Mouse (Mus musculus) bone marrow macrophage, adult 2 months (primary cell): ENCODE measurements around the gene Gm17949. TPM values are rescaled to one million over a fixed set of nuclear protein-coding genes. Genes with fewer than 3 reads are reported as not detected.

Source experiments
- H3K27ac ChIP-seq: 2 replicates; pipeline ENCODE4 v1.5.1; 2012; ENCODE audit warnings: low read depth, low read length; ENCODE audit not compliant: insufficient read depth
- H3K4me1 ChIP-seq: 2 replicates; pipeline ENCODE4 v1.6.1; 2012; ENCODE audit warnings: low read length; ENCODE audit not compliant: control insufficient read depth, insufficient read depth
- H3K4me3 ChIP-seq: 2 replicates; pipeline ENCODE4 v1.5.1; 2012; ENCODE audit warnings: mild to moderate bottlenecking, low read length, moderate library complexity; ENCODE audit not compliant: insufficient read depth
- CTCF ChIP-seq: IDR thresholded peaks from 2 replicates; pipeline ENCODE4 v1.5.1; 2012; ENCODE audit warnings: low read depth, mild to moderate bottlenecking, low read length, moderate library complexity
- POLR2A ChIP-seq: IDR thresholded peaks from 2 replicates; pipeline ENCODE4 v1.6.1; 2012; ENCODE audit warnings: mild to moderate bottlenecking, low read depth, low read length, borderline replicate concordance
- polyA plus RNA-seq: library from polyadenylated mRNA; stranded (reverse); fragments of >200 nt; gene quantifications from 2 replicates; pipeline ENCODE4 v1.2.4, GENCODE M21; 2012; ENCODE audit not compliant: missing spikeins, insufficient read depth, insufficient read length

The Gm17949 gene
- polyA plus RNA-seq, 1 experiment: not detected

DNA sequence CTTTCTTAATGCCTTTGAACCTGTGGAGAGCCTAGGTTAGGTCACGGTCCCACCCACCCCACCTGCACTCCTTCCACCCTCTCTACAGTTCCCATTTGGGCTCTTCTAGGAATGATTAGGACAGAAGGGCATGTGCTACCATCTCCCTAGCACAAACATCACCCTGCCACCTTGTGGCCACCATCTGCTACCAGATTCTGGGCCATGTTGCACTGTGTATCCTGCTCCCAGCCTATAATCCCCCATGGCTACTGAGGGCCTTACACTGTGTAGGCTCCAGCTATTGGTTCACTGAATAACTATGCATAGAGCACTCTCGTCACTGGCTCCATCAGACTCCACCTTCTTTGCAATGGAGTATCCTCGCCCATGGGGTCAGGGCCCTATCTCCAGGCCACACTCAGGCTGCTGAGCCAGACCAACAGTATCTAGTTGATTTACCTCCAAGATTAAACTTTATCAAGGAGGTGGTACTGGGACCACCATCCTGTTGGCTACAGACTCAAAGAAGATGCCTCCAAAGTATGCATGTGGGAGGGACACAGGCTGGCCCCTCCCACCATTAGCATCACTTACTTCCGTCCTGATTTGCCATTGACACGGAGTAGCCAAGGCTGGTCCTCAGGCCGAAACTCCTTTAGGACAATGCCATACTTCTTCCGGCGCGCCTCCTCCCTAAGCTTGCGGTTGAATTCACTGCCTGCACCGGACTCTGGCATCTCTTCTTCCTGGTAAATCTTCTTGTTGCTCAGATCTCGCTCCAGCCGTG, 3.9 kb upstream of the Gm17949 start:
- peaks cover 10% of the 10 kb centered on the region for H3K4me1 ChIP-seq
- H3K4me3 ChIP-seq: no peak overlapping the region
- no peak overlapping the region for H3K27ac ChIP-seq
- TF ChIP-seq CTCF: no peak
- TF ChIP-seq POLR2A: no peak

DNA sequence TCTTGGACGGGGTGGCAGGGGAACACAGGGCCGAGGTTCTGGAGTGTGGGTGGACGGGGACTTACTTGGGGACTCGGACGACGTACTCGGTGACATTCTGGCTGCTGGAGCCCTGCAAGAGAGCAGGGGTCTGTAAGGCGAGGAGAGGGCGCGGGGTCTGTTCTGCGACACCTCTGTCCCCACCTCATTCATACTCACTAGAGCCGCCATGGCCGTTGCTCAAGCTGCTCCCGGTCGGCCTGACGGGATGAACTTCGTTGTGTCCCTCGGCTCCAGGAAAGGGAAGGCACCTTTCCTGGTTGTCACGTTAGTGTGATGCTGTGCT, 396 bp upstream of the Gm17949 start:
- Histone ChIP-seq H3K4me3 (peak overlapping the region; percentile 79), H3K27ac (peak overlapping the region; percentile 66), H3K4me1 (peaks cover 10% of the 10 kb centered on the region)
- no peak for TF ChIP-seq CTCF
- TF ChIP-seq POLR2A: no peak

DNA sequence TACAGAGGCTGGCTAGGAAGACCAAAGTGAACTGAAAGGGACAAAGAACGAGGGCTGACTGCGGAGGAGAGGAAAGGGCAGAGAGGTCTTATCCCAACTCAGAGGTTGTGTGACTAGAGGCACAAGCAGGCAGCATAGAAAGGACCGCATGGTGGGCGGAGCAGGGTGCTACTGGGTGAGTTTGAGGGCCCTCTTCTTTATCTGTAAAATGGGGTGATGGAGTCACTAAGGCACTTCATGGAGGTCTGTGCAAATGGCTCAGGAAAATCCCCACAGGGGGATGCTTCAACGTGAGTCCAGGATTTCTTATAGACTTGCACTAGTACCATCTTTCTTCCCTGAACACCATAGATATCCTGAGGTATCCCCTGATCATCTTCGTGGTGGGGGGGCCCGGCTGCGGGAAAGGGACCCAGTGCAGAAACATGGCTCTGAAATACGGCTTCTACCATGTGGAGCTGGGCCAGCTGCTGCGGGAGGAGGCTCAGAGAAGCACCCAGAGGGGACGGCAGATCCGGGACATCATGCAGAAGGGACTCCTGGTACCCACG, 1.1 kb downstream of the Gm17949 start:
- Histone ChIP-seq H3K4me1 (peaks cover 15% of the 10 kb centered on the region), H3K4me3 (peak overlapping the region; percentile 82), H3K27ac (no peak overlapping the region)
- TF ChIP-seq POLR2A: no peak
- TF ChIP-seq CTCF: no peak

GRCm38 (mm10) chr17:57019693-57020092, 8.4 kb downstream of the Gm17949 start:
- Histone ChIP-seq H3K27ac (no peak overlapping the region), H3K4me1 (peaks cover 10% of the 10 kb centered on the region; the same call in 1 of the 2 replicates), H3K4me3 (no peak overlapping the region)
- TF ChIP-seq CTCF (no peak), POLR2A (no peak)

DNA sequence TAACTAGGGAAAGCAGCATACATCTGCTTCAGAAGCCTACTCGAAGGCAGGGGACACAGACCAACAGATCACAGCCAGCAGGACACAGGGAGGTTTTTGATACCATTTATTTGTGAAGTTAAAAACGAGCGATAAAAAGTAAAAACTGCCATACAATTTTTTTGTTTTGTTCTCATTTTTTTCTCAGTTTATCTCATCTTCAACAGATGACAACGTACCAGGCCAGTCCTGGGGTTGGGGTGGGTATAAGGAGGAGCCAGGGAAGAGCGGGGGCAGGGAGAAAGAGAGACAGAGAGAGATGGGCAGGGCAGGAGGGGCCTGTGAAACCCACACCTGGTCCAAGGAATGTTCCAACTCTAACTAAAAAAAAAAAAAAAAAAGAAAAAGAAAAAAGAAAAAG, 9.7 kb downstream of the Gm17949 start:
- peaks cover 10% of the 10 kb centered on the region; the same call in 1 of the 2 replicates for H3K4me1 ChIP-seq
- H3K27ac ChIP-seq: no peak overlapping the region
- TF ChIP-seq POLR2A (no peak), CTCF (no peak)
- H3K4me3 ChIP-seq: no peak overlapping the region

GRCm38 (mm10) chr17:57027471-57027870, 16.2 kb downstream of the Gm17949 start:
- H3K4me3 ChIP-seq: no peak overlapping the region
- H3K27ac ChIP-seq: no peak overlapping the region
- H3K4me1 ChIP-seq: peaks cover 9% of the 10 kb centered on the region
- no peak for TF ChIP-seq POLR2A
- TF ChIP-seq CTCF: no peak

GRCm38 (mm10) chr17:57029691-57030090, 18.4 kb downstream of the Gm17949 start:
- peak overlapping the region; percentile 86 for H3K4me3 ChIP-seq

GRCm38 (mm10) chr17:57030931-57031660, 19.8 kb downstream of the Gm17949 start, which contains the start of gene Khsrp:
Gene Khsrp, minus strand, starts transcription at chr17:57031522.
- Histone ChIP-seq H3K27ac (peak within 1 kb of the TSS; percentile 81), H3K4me1 (peaks cover 14% of the 10 kb centered on the region), H3K4me3 (peak within 1 kb of the TSS; percentile 86)
- TF ChIP-seq POLR2A (no peak), CTCF (no peak)

More at GRCm38 (mm10) chr17:57029691-57030090, 18.4 kb downstream of the Gm17949 start:
- TF ChIP-seq CTCF (no peak), POLR2A (no peak)
- Histone ChIP-seq H3K27ac (no peak overlapping the region), H3K4me1 (peaks cover 14% of the 10 kb centered on the region)

DNA sequence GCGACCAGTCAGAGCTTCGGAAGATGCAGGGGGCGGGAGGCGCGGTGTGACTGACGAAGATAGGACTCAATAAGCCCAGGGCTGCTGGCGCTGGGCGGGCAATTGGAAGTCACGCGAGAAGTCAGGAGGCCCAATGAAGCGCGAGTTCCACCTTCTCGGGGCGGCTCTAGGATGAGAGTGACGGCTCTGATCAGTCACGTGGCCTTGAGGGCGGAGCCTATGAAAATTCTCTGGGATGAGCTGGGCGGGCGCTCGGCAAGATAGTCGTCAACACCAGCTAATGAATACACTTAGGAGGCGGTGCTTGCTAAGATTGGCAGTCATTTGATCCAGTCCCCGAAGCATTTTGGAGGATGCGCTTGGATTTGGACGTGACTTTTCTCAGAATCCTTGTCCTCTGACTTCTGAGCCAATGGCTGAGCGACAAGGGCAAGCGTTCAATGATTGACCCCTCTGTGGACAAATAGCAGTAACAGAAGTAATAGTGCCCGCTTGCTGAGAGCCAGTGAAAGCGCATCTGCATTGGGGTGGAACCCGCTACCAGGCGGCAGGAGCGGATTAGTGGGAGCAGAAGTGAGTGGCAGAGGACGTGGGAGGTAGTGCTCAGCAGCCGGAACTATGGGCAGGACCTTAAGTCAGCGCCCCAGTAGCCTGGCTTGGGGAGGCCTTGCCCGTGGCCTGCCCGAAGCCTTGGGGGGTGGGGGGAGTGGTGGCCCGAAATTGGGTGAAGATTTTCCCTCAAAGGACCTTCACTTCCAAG, 20.6 kb downstream of the Gm17949 start:
- peak overlapping the region; percentile 78 for H3K27ac ChIP-seq
- no peak for TF ChIP-seq POLR2A
- TF ChIP-seq CTCF: no peak

More for the DNA sequence above, 20.6 kb downstream of the Gm17949 start:
- peaks cover 14% of the 10 kb centered on the region for H3K4me1 ChIP-seq
- peak overlapping the region; percentile 61 for H3K4me3 ChIP-seq
